Mouse (Mus musculus) intestine, embryonic 15.5 days (tissue): ENCODE results near the gene Prc1. TPM values are rescaled to one million over a fixed set of nuclear protein-coding genes. Genes with fewer than 3 reads are reported as not detected.
"Not testable (repeated sequence)": the region's sequence is repeated elsewhere in the genome, so short reads cannot be mapped to it uniquely, and the experiment has no call there.

Experiments used
- ATAC-seq: fragments of 200-750 bp; cut with Nextera tagmentation; 2 replicates; pipeline ENCODE4 v1.8.0; 2017; ENCODE audit warnings: moderate TSS enrichment, moderate library complexity
- H3K27ac ChIP-seq: fragments of 300-500 bp; sonication (generic); 2 replicates; pipeline ENCODE4 v1.5.1; 2015; ENCODE audit warnings: mild to moderate bottlenecking, inconsistent platforms
- H3K27me3 ChIP-seq: fragments of 300-500 bp; sonication (generic); replicated peaks from 2 replicates; pipeline ENCODE4 v1.6.1; 2015; ENCODE audit warnings: inconsistent platforms
- H3K36me3 ChIP-seq: fragments of 300-500 bp; sonication (generic); 2 replicates; pipeline ENCODE4 v1.6.1; 2015; ENCODE audit warnings: inconsistent platforms
- H3K4me1 ChIP-seq: fragments of 300-500 bp; sonication (generic); replicated peaks from 2 replicates; pipeline ENCODE4 v1.6.1; 2015; ENCODE audit warnings: inconsistent platforms
- H3K4me2 ChIP-seq: fragments of 300-500 bp; sonication (generic); replicated peaks from 2 replicates; pipeline ENCODE4 v1.6.1; 2015; ENCODE audit warnings: mild to moderate bottlenecking, inconsistent platforms
- H3K4me3 ChIP-seq: fragments of 300-500 bp; sonication (generic); replicated peaks from 2 replicates; pipeline ENCODE4 v1.5.1; 2015; ENCODE audit warnings: inconsistent platforms
- H3K9ac ChIP-seq: fragments of 300-500 bp; sonication (generic); 2 replicates; pipeline ENCODE4 v1.6.1; 2015; ENCODE audit warnings: inconsistent platforms
- H3K9me3 ChIP-seq: fragments of 300-500 bp; sonication (generic); 2 replicates; pipeline ENCODE4 v1.6.1; 2016; ENCODE audit warnings: inconsistent platforms
- WGBS: fragments of 180-500 bp; shearing (Covaris S2); methylation state at CpG from one replicate; pipeline ENCODE4 v1.1.7; 2015; 5-methylcytosine and 5-hydroxymethylcytosine counted together
- polyA plus RNA-seq: library from polyadenylated mRNA; unstranded; fragments of >200 nt; fragmentation: Nextera tagmentation; extraction: Ambion mirVana; gene quantifications from 2 replicates; pipeline ENCODE4 v1.2.1, GENCODE M21; 2015

Prc1 gene
- polyA plus RNA-seq, 1 experiment from 2014 or later = 121 TPM

DNA sequence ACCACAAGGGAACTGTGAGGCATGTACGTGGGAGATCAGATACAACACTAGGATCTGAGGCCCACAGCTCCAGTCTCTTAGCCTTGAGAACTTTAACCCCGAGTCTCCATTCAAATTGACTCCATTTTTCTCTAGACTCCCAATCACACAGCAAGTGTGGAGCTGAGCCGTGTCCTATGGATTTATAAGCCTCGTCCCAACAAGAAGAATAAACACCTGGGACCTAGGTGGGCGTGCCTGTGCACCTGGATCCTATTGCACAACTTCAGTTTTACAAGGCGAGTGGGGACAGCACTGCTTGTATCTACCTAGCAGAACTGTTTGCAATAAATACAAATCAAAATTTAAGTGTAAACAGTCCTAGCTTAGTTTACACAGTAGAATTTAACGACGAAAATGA is 29.1 kb downstream of the Prc1 start:
- peak; percentile 32; the same call in 1 of the 2 replicates for ATAC-seq
- WGBS = 12% methylated on average over 8 of the region's 8 CpGs
- H3K9ac ChIP-seq = peak overlapping the region; percentile 56

DNA sequence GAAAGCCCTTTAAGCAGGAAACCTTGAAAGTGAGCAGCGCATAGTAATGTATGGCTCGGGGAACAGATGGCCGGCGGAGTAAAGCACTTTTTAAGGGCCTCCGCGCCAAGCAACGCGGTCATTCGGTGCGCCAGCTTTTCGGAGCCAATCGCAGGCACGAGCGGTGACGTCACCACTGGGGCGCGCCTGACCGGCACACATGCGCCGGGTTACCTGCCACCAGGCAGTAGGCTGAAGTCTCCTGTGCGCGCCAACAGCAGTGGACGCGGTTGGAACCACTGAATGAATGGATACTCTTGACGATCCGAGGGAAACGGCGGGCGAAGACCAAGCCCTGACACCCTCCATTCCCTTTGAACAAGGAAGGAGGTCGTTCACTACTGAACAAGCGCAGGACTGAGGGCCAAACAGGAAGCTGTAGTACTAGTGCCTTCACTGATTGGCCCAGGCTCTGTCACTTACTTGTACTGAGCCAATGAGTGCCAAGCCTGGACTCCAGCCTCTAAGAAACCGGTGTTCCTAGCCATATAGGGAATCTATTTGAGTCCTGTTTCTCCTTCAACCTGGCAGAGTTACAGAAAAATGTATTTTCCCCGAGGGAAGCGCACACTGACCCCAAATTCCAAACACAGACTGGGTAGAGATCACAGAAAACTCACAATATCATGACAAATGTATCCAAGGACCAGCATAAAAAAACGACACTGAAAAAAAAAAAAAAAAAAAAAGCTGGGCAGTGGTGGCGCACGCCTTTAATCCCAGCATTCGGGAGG is 30.0 kb downstream of the Prc1 start, which contains the start of gene Rccd1:
TSS of gene Rccd1 (minus strand) at position 412 of the 773 bp plus-strand sequence.
- peak within 1 kb of the TSS; percentile 50 for H3K4me3 ChIP-seq
- H3K27me3 ChIP-seq = no peaks in the 10 kb centered on the region
- peak within 1 kb of the TSS; percentile 81 for H3K27ac ChIP-seq
- no peaks in the 10 kb centered on the region for H3K9me3 ChIP-seq
- WGBS = 1% methylated on average over 38 of the region's 38 CpGs
- H3K9ac ChIP-seq = peak within 1 kb of the TSS; percentile 56
- H3K4me2 ChIP-seq = peak within 1 kb of the TSS; percentile 71
- H3K36me3 ChIP-seq = peaks cover 32% of the 10 kb centered on the region
- ATAC-seq = peak; percentile 99
- H3K4me1 ChIP-seq = peaks cover 12% of the 10 kb centered on the region; the same call in 1 of the 2 replicates

More for the DNA sequence above, 29.1 kb downstream of the Prc1 start:
- no peaks in the 10 kb centered on the region for H3K9me3 ChIP-seq
- peak overlapping the region; percentile 50 for H3K4me3 ChIP-seq
- H3K36me3 ChIP-seq = peaks cover 23% of the 10 kb centered on the region
- peak overlapping the region; percentile 71 for H3K4me2 ChIP-seq
- peak overlapping the region; percentile 81 for H3K27ac ChIP-seq
- peaks cover 12% of the 10 kb centered on the region; the same call in 1 of the 2 replicates for H3K4me1 ChIP-seq
- H3K27me3 ChIP-seq = no peaks in the 10 kb centered on the region

DNA sequence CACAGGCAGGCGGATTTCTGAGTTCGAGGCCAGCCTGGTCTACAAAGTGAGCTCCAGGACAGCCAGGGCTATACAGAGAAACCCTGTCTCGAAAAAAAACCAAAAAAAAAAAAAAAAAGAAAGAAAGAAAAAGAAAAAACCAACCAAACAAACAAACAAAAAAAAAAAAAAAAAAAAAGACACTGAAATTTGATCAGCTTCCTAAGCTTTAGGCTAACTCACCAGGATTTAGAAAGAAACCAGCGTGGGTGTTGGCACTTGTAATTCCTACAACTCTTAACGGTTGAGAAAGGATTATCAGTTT is 30.5 kb downstream of the Prc1 start:
- peaks cover 37% of the 10 kb centered on the region for H3K36me3 ChIP-seq

DNA sequence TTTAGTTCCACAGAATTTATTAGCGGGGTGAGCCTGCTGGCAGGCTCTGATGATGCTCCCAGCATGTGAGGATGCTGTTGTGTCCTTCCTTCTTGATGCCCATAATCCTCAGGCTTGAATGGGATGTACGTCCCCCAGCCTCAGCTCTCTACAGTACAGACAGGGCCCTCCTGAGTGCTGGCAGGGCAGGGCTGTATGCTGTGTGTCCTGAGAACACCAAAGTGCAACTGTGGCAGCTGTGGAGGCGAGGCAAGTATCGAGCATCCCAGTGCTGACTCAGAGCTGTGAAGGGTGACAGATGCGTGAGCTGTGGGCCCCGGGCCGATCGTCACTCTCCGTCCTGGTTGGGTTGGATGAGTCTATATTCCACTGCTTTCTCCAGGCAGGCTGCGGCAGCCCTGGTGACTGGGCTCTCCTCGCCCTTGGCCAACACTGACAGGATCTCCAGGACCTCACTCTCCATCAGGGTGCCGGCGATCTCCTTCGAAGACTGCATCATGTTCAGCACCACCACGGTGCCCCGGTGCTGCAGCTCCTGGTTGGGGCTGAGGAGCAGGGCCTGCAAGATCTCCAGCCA is 31.1 kb downstream of the Prc1 start:
- Histone ChIP-seq H3K4me3 (no peak overlapping the region), H3K4me1 (peaks cover 12% of the 10 kb centered on the region; the same call in 1 of the 2 replicates), H3K27ac (0 out of 2 replicates have a peak overlapping the region, but pooled peaks have one; percentile 36), H3K27me3 (no peaks in the 10 kb centered on the region), H3K4me2 (no peak overlapping the region), H3K9ac (no peak overlapping the region), H3K9me3 (no peaks in the 10 kb centered on the region), H3K36me3 (peaks cover 43% of the 10 kb centered on the region)
- 94% methylated on average over 16 of the region's 16 CpGs for WGBS
- no peak for ATAC-seq

More for the DNA sequence above, 30.5 kb downstream of the Prc1 start:
- Histone ChIP-seq H3K4me1 (peaks cover 12% of the 10 kb centered on the region; the same call in 1 of the 2 replicates), H3K27ac (0 out of 2 replicates have a peak overlapping the region, but pooled peaks have one; percentile 56), H3K4me2 (peak overlapping the region; percentile 47; the same call in 1 of the 2 replicates)
- ATAC-seq, H3K9me3 ChIP-seq, H3K27me3 ChIP-seq, H3K4me3 ChIP-seq, H3K9ac ChIP-seq: not testable (repeated sequence)
- WGBS = 34% methylated on average over 4 of the region's 5 CpGs

DNA sequence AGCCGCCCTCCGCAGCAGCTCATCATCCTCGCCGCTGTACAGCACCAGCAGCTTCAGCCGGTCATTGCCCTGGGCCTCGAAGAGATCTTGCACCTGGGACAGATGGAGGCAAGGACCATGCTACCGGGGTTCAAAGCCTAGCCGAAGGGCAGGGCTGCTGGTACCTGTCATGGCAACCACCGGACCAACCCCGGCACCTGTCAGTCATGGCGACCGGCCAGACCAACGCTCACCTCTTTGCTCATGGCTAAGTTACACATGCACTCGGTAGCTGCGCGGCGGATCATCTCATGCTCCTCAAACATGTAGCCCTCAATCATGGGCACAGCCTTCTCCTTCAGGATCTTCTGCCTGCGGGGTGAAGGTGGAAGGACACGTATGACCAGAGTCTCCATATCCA is 31.8 kb downstream of the Prc1 start:
- Histone ChIP-seq H3K4me1 (peaks cover 12% of the 10 kb centered on the region; the same call in 1 of the 2 replicates), H3K9me3 (no peaks in the 10 kb centered on the region), H3K27ac (no peak overlapping the region), H3K9ac (no peak overlapping the region), H3K4me2 (no peak overlapping the region), H3K36me3 (peaks cover 50% of the 10 kb centered on the region), H3K4me3 (no peak overlapping the region), H3K27me3 (no peaks in the 10 kb centered on the region)
- ATAC-seq = no peak
- WGBS = 94% methylated on average over 19 of the region's 19 CpGs

DNA sequence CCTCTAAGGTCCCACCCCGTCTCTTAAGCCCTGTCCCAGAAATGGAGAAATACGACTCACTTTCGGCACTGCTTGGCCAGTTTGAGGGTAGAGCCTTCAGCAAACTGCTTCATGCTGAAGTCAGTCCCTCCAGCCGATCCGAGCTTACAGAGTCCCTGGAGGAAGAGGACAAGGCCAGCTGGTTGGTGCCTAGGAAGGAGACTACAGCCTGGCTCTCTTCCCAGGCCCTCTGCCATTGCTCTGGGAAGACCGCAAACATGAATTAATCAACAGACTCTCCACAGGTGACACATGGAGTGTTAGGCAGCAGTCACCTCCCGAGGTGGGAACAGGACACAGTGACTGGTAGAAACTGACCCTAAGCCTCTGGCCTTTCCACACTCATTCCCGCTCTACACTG is 36.0 kb downstream of the Prc1 start:
- Histone ChIP-seq H3K4me3 (no peak overlapping the region), H3K4me2 (no peak overlapping the region), H3K27ac (no peak overlapping the region), H3K27me3 (no peaks in the 10 kb centered on the region), H3K4me1 (peaks cover 2% of the 10 kb centered on the region; the same call in 1 of the 2 replicates), H3K36me3 (peaks cover 77% of the 10 kb centered on the region), H3K9me3 (no peaks in the 10 kb centered on the region), H3K9ac (no peak overlapping the region)
- WGBS = 86% methylated on average over 8 of the region's 8 CpGs
- ATAC-seq = no peak

DNA sequence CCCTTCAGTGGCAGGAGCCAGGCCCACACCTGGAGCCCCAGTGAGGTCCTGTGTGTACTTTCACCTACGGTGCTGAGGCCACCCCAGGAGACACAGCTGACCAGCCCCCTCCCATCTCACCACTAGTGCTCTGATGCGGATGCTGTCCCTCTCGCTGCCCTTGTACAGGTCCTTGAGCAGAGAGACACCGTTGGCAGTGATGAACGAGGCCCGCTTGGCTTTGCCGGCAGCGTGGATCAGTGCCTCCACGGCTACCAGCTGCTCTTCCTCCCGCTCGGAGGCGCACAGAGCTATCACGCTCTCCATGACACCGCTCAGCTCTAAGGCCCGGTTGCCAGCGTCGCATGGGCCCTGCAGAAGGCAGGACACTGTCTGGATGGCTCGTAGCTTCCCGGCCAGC is 37.2 kb downstream of the Prc1 start:
- no peaks in the 10 kb centered on the region for H3K9me3 ChIP-seq
- ATAC-seq = no peak
- no peak overlapping the region for H3K27ac ChIP-seq
- H3K27me3 ChIP-seq = no peaks in the 10 kb centered on the region
- no peaks in the 10 kb centered on the region for H3K4me1 ChIP-seq
- H3K4me3 ChIP-seq = no peak overlapping the region
- peaks cover 77% of the 10 kb centered on the region for H3K36me3 ChIP-seq
- no peak overlapping the region for H3K9ac ChIP-seq
- WGBS = 93% methylated on average over 19 of the region's 19 CpGs
- H3K4me2 ChIP-seq = no peak overlapping the region

DNA sequence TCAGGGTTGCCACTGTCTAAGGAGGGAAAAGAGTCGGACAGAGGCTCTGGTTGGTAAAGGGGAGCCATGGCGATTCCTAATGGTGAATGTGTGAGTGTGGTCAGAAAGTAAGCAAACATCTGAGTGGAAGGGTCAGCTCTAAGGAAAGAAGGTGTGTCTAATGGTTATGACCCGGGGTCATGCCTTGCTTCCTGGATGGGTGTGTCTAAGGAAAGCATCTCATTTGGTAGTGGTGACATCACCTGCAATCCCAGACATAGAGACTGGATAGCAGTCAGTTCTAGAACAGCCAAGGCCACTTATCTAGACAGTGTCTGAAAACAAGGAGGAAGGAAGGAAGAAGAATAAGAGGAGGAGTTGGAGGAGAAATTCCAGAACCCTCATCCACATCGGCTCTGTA is 40.6 kb downstream of the Prc1 start:
- Histone ChIP-seq H3K4me2 (no peak overlapping the region), H3K4me1 (peaks cover 10% of the 10 kb centered on the region), H3K4me3 (no peak overlapping the region), H3K27me3 (no peaks in the 10 kb centered on the region), H3K9me3 (no peaks in the 10 kb centered on the region), H3K9ac (no peak overlapping the region), H3K27ac (no peak overlapping the region), H3K36me3 (peaks cover 56% of the 10 kb centered on the region)
- 87% methylated on average over 4 of the region's 4 CpGs for WGBS
- ATAC-seq = no peak

DNA sequence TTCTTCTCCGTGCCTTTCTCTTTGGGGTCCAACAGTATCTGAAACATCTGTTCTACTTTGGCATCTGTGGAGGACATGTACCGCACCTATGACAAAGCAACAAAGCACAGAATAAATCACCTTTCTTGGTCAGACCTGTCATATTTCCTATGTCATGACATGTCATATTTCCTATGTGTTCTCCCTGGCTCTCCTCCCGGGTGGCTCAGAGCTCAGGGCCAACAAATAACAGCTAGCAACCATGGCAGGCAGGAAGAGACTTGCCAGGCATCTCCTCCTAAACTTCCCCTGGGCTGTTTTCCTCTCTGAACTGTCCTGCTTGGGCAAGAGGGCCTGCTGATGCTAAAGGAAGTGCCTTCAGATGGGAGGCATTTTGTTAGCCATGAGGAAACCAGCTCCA is 42.7 kb downstream of the Prc1 start:
- no peak for ATAC-seq
- Histone ChIP-seq H3K27me3 (no peaks in the 10 kb centered on the region), H3K4me1 (peaks cover 15% of the 10 kb centered on the region), H3K36me3 (peaks cover 35% of the 10 kb centered on the region), H3K9ac (no peak overlapping the region), H3K27ac (no peak overlapping the region), H3K4me3 (no peak overlapping the region), H3K9me3 (no peaks in the 10 kb centered on the region), H3K4me2 (no peak overlapping the region)
- WGBS = 85% methylated on average over 3 of the region's 3 CpGs

DNA sequence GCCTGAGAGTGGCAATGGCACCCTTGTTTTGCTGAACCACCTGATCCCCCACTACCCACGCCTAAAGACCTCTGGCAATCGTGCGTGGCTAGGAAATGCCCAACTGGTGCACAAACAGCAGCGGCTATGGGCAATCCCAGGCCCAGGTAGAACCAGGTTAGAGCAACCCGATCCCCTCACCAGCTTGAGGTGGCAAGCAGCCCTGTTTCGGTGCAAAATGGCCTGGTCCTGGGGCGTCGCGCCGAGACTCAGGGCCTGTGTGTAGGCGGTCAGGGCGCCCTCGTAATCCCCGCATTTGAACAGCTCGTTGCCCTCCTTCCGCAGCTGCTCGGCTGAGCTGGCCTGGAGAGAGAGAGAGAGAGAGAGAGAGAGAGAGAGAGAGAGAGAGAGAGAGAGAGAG is 45.1 kb downstream of the Prc1 start:
- no peak for ATAC-seq
- H3K27me3 ChIP-seq = no peaks in the 10 kb centered on the region
- H3K27ac ChIP-seq = peak overlapping the region; percentile 58; the same call in 1 of the 2 replicates
- H3K9ac ChIP-seq = peak overlapping the region; percentile 71
- H3K4me3 ChIP-seq = peak overlapping the region; percentile 67
- no peaks in the 10 kb centered on the region for H3K9me3 ChIP-seq
- H3K4me2 ChIP-seq = peak overlapping the region; percentile 92
- peaks cover 18% of the 10 kb centered on the region for H3K36me3 ChIP-seq
- H3K4me1 ChIP-seq = peaks cover 25% of the 10 kb centered on the region
- WGBS = 6% methylated on average over 17 of the region's 17 CpGs

DNA sequence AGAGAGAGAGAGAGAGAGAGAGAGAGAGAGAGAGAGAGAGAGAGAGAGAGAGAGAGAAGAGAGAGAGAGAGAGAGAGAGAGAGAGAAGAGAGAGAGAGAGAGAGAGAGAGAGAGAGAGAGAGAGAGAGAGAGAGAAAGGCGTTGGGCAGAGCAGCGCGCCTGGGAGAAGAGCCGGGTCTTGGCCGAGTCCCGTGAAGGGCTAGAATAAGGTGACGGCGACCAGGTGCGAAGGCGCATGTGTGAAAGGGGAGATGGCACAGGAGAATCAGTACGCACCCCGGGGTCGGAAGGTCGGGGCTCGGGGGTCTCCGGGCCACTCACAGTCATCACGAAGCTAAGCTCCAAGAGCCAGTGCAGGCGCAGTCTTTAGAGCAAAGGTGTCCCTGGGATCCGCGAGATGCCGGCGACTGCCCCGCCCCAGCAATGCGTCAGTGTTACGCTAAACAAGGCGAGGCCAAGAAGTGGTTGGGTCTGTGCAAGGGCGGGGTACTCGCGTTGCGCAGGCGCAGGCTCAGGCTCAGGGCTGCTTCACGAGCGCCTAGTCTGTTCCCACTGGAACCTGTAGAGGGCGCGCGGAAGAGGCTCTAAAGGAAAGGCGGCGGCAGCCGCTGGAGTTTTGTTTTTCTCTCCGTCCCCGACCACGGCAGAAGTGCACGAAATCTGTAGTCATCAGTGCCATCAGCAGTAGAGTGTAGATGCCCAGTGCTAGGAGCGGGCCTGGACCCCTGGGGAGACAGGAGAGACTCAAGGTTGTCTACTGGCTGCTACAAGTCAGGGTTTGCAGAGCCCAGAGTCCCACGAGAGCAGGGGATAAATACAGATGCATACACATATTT is 45.8 kb downstream of the Prc1 start:
- Histone ChIP-seq H3K4me1 (peaks cover 25% of the 10 kb centered on the region), H3K27ac (peak overlapping the region; percentile 90), H3K36me3 (peaks cover 17% of the 10 kb centered on the region), H3K27me3 (no peaks in the 10 kb centered on the region), H3K9me3 (no peaks in the 10 kb centered on the region), H3K4me2 (peak overlapping the region; percentile 92), H3K4me3 (peak overlapping the region; percentile 67), H3K9ac (peak overlapping the region; percentile 64)
- ATAC-seq = peak; percentile 98
- under 1% methylated on average over 45 of the region's 45 CpGs for WGBS

DNA sequence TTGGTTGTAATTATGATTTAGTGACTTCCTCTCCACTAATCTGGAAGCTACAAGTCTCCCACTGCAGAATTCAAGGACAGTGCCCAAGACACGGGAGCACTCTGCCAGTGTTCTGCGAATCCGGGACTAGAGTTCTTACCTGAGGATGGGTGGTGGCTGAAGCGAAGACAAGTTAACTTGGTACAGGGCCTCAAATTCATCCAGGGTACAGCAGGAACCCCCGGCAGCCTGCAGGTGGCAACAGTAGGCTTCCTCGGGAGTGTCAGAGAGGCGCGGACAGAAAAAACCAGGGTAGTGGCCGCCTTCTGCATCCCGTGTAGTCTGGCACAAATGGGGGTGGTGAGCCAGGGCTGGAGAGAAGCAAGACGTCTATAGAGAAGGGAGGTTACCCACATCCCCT is 46.5 kb downstream of the Prc1 start, which contains the start of gene Unc45a:
TSS of gene Unc45a (minus strand) at position 213 of the 400 bp plus-strand sequence.
- H3K27me3 ChIP-seq = no peaks in the 10 kb centered on the region
- H3K4me1 ChIP-seq = peaks cover 25% of the 10 kb centered on the region
- H3K9me3 ChIP-seq = no peaks in the 10 kb centered on the region
- peak; percentile 59 for ATAC-seq
- H3K36me3 ChIP-seq = peaks cover 10% of the 10 kb centered on the region
- 3% methylated on average over 11 of the region's 11 CpGs for WGBS
- H3K9ac ChIP-seq = peak within 1 kb of the TSS; percentile 64
- peak within 1 kb of the TSS; percentile 92 for H3K4me2 ChIP-seq
- peak within 1 kb of the TSS; percentile 90 for H3K27ac ChIP-seq
- H3K4me3 ChIP-seq = peak within 1 kb of the TSS; percentile 67
